Mouse (Mus musculus) heart, postnatal 0 days (tissue): ENCODE data around the gene Wsb1. TPM values are rescaled to one million over a fixed set of nuclear protein-coding genes. Genes with fewer than 3 reads are reported as not detected.

Experiments used
- ATAC-seq: fragments of 200-750 bp; cut with Nextera tagmentation; 2 replicates; pipeline ENCODE4 v1.8.0; 2017; ENCODE audit warnings: low read depth, moderate number of reproducible peaks, moderate library complexity; ENCODE audit not compliant: insufficient read depth
- DNase-seq: peaks from one replicate; pipeline ENCODE4 v3.0.0-alpha.2; 2016; ENCODE audit warnings: low spot score
- H3K27ac ChIP-seq: fragments of 300-500 bp; sonication (generic); 2 replicates; pipeline ENCODE4 v1.5.1; 2014; ENCODE audit warnings: low read depth, mild to moderate bottlenecking
- H3K27me3 ChIP-seq: fragments of 300-500 bp; sonication (generic); 2 replicates; pipeline ENCODE4 v1.6.1; 2014; ENCODE audit warnings: low read length, mixed read lengths; ENCODE audit not compliant: control insufficient read depth, insufficient read depth
- H3K36me3 ChIP-seq: fragments of 300-500 bp; sonication (generic); replicated peaks from 2 replicates; pipeline ENCODE4 v1.6.1; 2014; ENCODE audit warnings: low read length, mixed read lengths; ENCODE audit not compliant: control insufficient read depth, insufficient read depth
- H3K4me1 ChIP-seq: fragments of 300-500 bp; sonication (generic); 2 replicates; pipeline ENCODE4 v1.6.1; 2014; ENCODE audit warnings: antibody characterized with exemption; ENCODE audit not compliant: control insufficient read depth, insufficient read depth
- H3K4me2 ChIP-seq: fragments of 300-500 bp; sonication (generic); 2 replicates; pipeline ENCODE4 v1.6.1; 2014; ENCODE audit warnings: low read depth, mild to moderate bottlenecking, low read length, moderate library complexity
- H3K4me3 ChIP-seq: fragments of 300-500 bp; sonication (generic); 2 replicates; pipeline ENCODE4 v1.5.1; 2014; ENCODE audit warnings: low read depth, low read length
- H3K9ac ChIP-seq: fragments of 300-500 bp; sonication (generic); replicated peaks from 2 replicates; pipeline ENCODE4 v1.6.1; 2014; ENCODE audit warnings: low read depth, low read length, mixed read lengths
- H3K9me3 ChIP-seq: fragments of 300-500 bp; sonication (generic); replicated peaks from 2 replicates; pipeline ENCODE4 v1.6.1; 2016; ENCODE audit warnings: low read length; ENCODE audit not compliant: control insufficient read depth
- CTCF ChIP-seq: IDR thresholded peaks from 2 replicates; pipeline ENCODE4 v1.5.1; 2016; ENCODE audit warnings: antibody characterized with exemption, control low read depth, low read depth
- EP300 ChIP-seq: IDR thresholded peaks from 2 replicates; pipeline ENCODE4 v1.6.1; 2016; ENCODE audit warnings: antibody characterized with exemption, low read depth
- WGBS: fragments of 180-500 bp; shearing (Covaris S2); extraction: QIAGEN DNeasy Blood & Tissue Kit; methylation state at CpG from one replicate; pipeline ENCODE4 v1.1.7; 2014; 5-methylcytosine and 5-hydroxymethylcytosine counted together
- polyA plus RNA-seq: library from polyadenylated mRNA; unstranded; fragments of >200 nt; fragmentation: Nextera tagmentation; extraction: Ambion mirVana; gene quantifications from 2 replicates; pipeline ENCODE4 v1.2.1, GENCODE M21; 2015
- total RNA-seq: library from RNA; depleted of rRNA; stranded (reverse); fragments of >200 nt; gene quantifications from 2 replicates; pipeline ENCODE4 v1.2.3, GENCODE M21; 2014; ENCODE audit warnings: low replicate concordance

Gene Wsb1
- total and polyA plus RNA-seq, 2 experiments from 2014 or later = 63.9 to 73.2 TPM

- WGBS = 42% methylated on average over 11 of the region's 11 CpGs
- H3K9ac ChIP-seq = no peak overlapping the region
- H3K27me3 ChIP-seq = no peaks in the 10 kb centered on the region
- no peaks in the 10 kb centered on the region for H3K9me3 ChIP-seq
- H3K4me3 ChIP-seq = no peak overlapping the region
- DNase-seq (peak; percentile 81), ATAC-seq (peak; percentile 91)
- H3K27ac ChIP-seq = peak overlapping the region; percentile 80
- TF ChIP-seq EP300 (no peak), CTCF (no peak)
- peaks cover 44% of the 10 kb centered on the region for H3K36me3 ChIP-seq
- no peak overlapping the region for H3K4me2 ChIP-seq
- peaks cover 4% of the 10 kb centered on the region; the same call in 1 of the 2 replicates for H3K4me1 ChIP-seq
These were observed 16.6 kb downstream of the Wsb1 start for GRCm38 (mm10) chr11:79237644-79238397.

- H3K4me2 ChIP-seq = no peak overlapping the region
- H3K9ac ChIP-seq = no peak overlapping the region
- H3K4me3 ChIP-seq = no peak overlapping the region
- H3K4me1 ChIP-seq = 0 out of 2 replicates have a peak, but pooled peaks cover 6% of the 10 kb centered on the region
- no peaks in the 10 kb centered on the region for H3K27me3 ChIP-seq
- no peaks in the 10 kb centered on the region for H3K36me3 ChIP-seq
- ATAC-seq (no peak), DNase-seq (no peak)
- H3K27ac ChIP-seq = no peak overlapping the region
- no peaks in the 10 kb centered on the region for H3K9me3 ChIP-seq
- TF ChIP-seq EP300 (no peak), CTCF (no peak)
- 91% methylated on average over 13 of the region's 13 CpGs for WGBS
These were observed 24.3 kb downstream of the Wsb1 start for GRCm38 (mm10) chr11:79230251-79230570.

GRCm38 (mm10) chr11:79229561-79230250 is 24.8 kb downstream of the Wsb1 start:
- WGBS = 65% methylated on average over 11 of the region's 11 CpGs
- no peak overlapping the region for H3K9ac ChIP-seq
- H3K27me3 ChIP-seq = no peaks in the 10 kb centered on the region
- no peaks in the 10 kb centered on the region for H3K36me3 ChIP-seq
- DNase-seq (no peak), ATAC-seq (peak; percentile 36; the same call in 1 of the 2 replicates)
- H3K9me3 ChIP-seq = no peaks in the 10 kb centered on the region
- H3K4me3 ChIP-seq = no peak overlapping the region
- H3K4me1 ChIP-seq = 0 out of 2 replicates have a peak, but pooled peaks cover 8% of the 10 kb centered on the region
- no peak for TF ChIP-seq EP300
- TF ChIP-seq CTCF = no peak
- H3K27ac ChIP-seq = no peak overlapping the region
- no peak overlapping the region for H3K4me2 ChIP-seq

GRCm38 (mm10) chr11:79229057-79229504 is 25.4 kb downstream of the Wsb1 start:
- H3K4me3 ChIP-seq = no peak overlapping the region
- H3K9me3 ChIP-seq = no peaks in the 10 kb centered on the region
- peaks cover 10% of the 10 kb centered on the region; the same call in 1 of the 2 replicates for H3K4me1 ChIP-seq
- H3K4me2 ChIP-seq = no peak overlapping the region
- no peak overlapping the region for H3K9ac ChIP-seq
- H3K36me3 ChIP-seq = no peaks in the 10 kb centered on the region
- no peak overlapping the region for H3K27ac ChIP-seq
- 86% methylated on average over 10 of the region's 10 CpGs for WGBS
- no peaks in the 10 kb centered on the region for H3K27me3 ChIP-seq
- ATAC-seq = no peak
- TF ChIP-seq CTCF = no peak
- no peak for TF ChIP-seq EP300
- DNase-seq = no peak

- Histone ChIP-seq H3K36me3 (no peaks in the 10 kb centered on the region), H3K27ac (no peak overlapping the region), H3K9me3 (no peaks in the 10 kb centered on the region), H3K4me2 (no peak overlapping the region), H3K4me1 (peaks cover 12% of the 10 kb centered on the region; the same call in 1 of the 2 replicates), H3K4me3 (no peak overlapping the region), H3K27me3 (no peaks in the 10 kb centered on the region), H3K9ac (no peak overlapping the region)
- 79% methylated on average over 2 of the region's 2 CpGs for WGBS
- ATAC-seq (no peak), DNase-seq (no peak)
- TF ChIP-seq CTCF = no peak
- no peak for TF ChIP-seq EP300
These were observed 26.4 kb downstream of the Wsb1 start for GRCm38 (mm10) chr11:79228089-79228488.
